Mouse (Mus musculus) intestine, postnatal 0 days (tissue): ENCODE data around the gene Itgal. TPM values are rescaled to one million over a fixed set of nuclear protein-coding genes. Genes with fewer than 3 reads are reported as not detected.
"Not testable (repeated sequence)": the region's sequence is repeated elsewhere in the genome, so short reads cannot be mapped to it uniquely, and the experiment has no call there.

ENCODE experiments used
- ATAC-seq: fragments of 200-750 bp; cut with Nextera tagmentation; 2 replicates; pipeline ENCODE4 v1.8.0; 2017; ENCODE audit warnings: mild to moderate bottlenecking, moderate TSS enrichment, moderate library complexity
- H3K27ac ChIP-seq: fragments of 300-500 bp; sonication (generic); 2 replicates; pipeline ENCODE4 v1.5.1; 2014; ENCODE audit warnings: mild to moderate bottlenecking, low read depth, low read length, moderate library complexity
- H3K27me3 ChIP-seq: fragments of 300-500 bp; sonication (generic); replicated peaks from 2 replicates; pipeline ENCODE4 v1.6.1; 2014; ENCODE audit warnings: low read length, mixed read lengths; ENCODE audit not compliant: control insufficient read depth, insufficient read depth
- H3K36me3 ChIP-seq: fragments of 300-500 bp; sonication (generic); 2 replicates; pipeline ENCODE4 v1.6.1; 2014; ENCODE audit warnings: mild to moderate bottlenecking, moderate library complexity; ENCODE audit not compliant: control insufficient read depth, insufficient read depth
- H3K4me1 ChIP-seq: fragments of 300-500 bp; sonication (generic); replicated peaks from 2 replicates; pipeline ENCODE4 v1.6.1; 2014; ENCODE audit warnings: antibody characterized with exemption, low read length, mixed read lengths; ENCODE audit not compliant: control insufficient read depth, insufficient read depth
- H3K4me2 ChIP-seq: fragments of 300-500 bp; sonication (generic); replicated peaks from 2 replicates; pipeline ENCODE4 v1.6.1; 2014; ENCODE audit warnings: low read depth, mild to moderate bottlenecking, moderate library complexity
- H3K4me3 ChIP-seq: fragments of 300-500 bp; sonication (generic); 2 replicates; pipeline ENCODE4 v1.5.1; 2014; ENCODE audit warnings: low read depth, low read length
- H3K9ac ChIP-seq: fragments of 300-500 bp; sonication (generic); 2 replicates; pipeline ENCODE4 v1.6.1; 2014; ENCODE audit warnings: mild to moderate bottlenecking, low read depth, low read length
- H3K9me3 ChIP-seq: fragments of 300-500 bp; sonication (generic); 2 replicates; pipeline ENCODE4 v1.6.1; 2016; ENCODE audit warnings: mixed run types; ENCODE audit not compliant: control insufficient read depth
- CTCF ChIP-seq: sonication (generic); IDR thresholded peaks from 2 replicates; pipeline ENCODE4 v1.5.1; 2016; ENCODE audit warnings: low read depth, mild to moderate bottlenecking, control low read depth, antibody characterized with exemption, moderate library complexity
- WGBS: fragments of 180-500 bp; shearing (Covaris S2); extraction: QIAGEN DNeasy Blood & Tissue Kit; methylation state at CpG from one replicate; pipeline ENCODE4 v1.1.7; 2014; 5-methylcytosine and 5-hydroxymethylcytosine counted together
- polyA plus RNA-seq: library from polyadenylated mRNA; unstranded; fragments of >200 nt; fragmentation: Nextera tagmentation; extraction: Ambion mirVana; gene quantifications from 2 replicates; pipeline ENCODE4 v1.2.1, GENCODE M21; 2015

Gene Itgal
- polyA plus RNA-seq: 0.69 and 0.87 TPM in 2 replicates

- no peak for TF ChIP-seq CTCF
- Histone ChIP-seq H3K27me3 (no peaks in the 10 kb centered on the region), H3K9ac (no peak within 1 kb of the TSS), H3K9me3 (no peaks in the 10 kb centered on the region), H3K36me3 (no peaks in the 10 kb centered on the region), H3K4me2 (no peak within 1 kb of the TSS), H3K4me1 (no peaks in the 10 kb centered on the region), H3K4me3 (no peak within 1 kb of the TSS), H3K27ac (no peak within 1 kb of the TSS)
- WGBS: 72% methylated on average over 11 of the region's 11 CpGs
- ATAC-seq: no peak
Observed at GRCm38 (mm10) chr7:127296098-127296497, at the start of gene Itgal. TSS of gene Itgal (plus strand) at chr7:127296260.

GRCm38 (mm10) chr7:127250511-127250910, 45.5 kb upstream of the Itgal start:
- not testable (repeated sequence) for H3K27me3 ChIP-seq, H3K9ac ChIP-seq, H3K4me3 ChIP-seq, H3K4me1 ChIP-seq, H3K27ac ChIP-seq, H3K9me3 ChIP-seq, ATAC-seq, H3K4me2 ChIP-seq
- peaks cover 21% of the 10 kb centered on the region for H3K36me3 ChIP-seq
- WGBS: 89% methylated on average over 8 of the region's 8 CpGs

- Histone ChIP-seq H3K9ac (no peak overlapping the region), H3K36me3 (peaks cover 22% of the 10 kb centered on the region), H3K27me3 (no peaks in the 10 kb centered on the region), H3K27ac (no peak overlapping the region), H3K4me3 (no peak overlapping the region), H3K4me1 (no peaks in the 10 kb centered on the region), H3K4me2 (no peak overlapping the region), H3K9me3 (no peaks in the 10 kb centered on the region)
- ATAC-seq: no peak
- TF ChIP-seq CTCF: peak; percentile 69
- WGBS: 83% methylated on average over 2 of the region's 2 CpGs
Observed at GRCm38 (mm10) chr7:127252414-127252813, 43.6 kb upstream of the Itgal start.

DNA sequence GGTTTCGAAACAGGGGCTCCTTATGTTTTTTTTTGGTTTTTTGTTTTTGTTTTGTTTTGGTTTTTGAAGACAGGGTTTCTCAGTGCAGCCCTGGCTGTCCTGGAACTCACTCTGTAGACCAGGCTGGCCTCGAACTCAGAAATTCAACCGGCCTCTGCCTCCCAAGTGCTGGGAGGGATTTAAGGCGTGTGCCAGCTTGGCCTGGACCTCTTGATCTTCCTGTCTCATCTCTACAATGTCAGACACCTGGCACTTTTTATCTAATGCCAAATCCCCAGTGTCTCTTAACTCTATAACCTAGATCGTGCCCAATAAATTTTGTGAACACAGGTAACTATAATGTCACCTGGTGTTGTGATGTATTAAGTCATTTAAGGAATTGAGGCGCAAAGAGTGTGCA, 42.7 kb upstream of the Itgal start:
- H3K4me3 ChIP-seq: peak overlapping the region; percentile 61

GRCm38 (mm10) chr7:127253821-127254769, 42.0 kb upstream of the Itgal start:
- Histone ChIP-seq H3K27me3 (no peaks in the 10 kb centered on the region), H3K4me1 (no peaks in the 10 kb centered on the region), H3K9ac (peak overlapping the region; percentile 59), H3K27ac (peak overlapping the region; percentile 51), H3K4me3 (peak overlapping the region; percentile 61), H3K36me3 (peaks cover 17% of the 10 kb centered on the region; the same call in 1 of the 2 replicates), H3K4me2 (peak overlapping the region; percentile 83), H3K9me3 (no peaks in the 10 kb centered on the region)
- peak; percentile 16 for TF ChIP-seq CTCF
- peak; percentile 94 for ATAC-seq
- under 1% methylated on average over 136 of the region's 136 CpGs for WGBS

More for the DNA sequence above, 42.7 kb upstream of the Itgal start:
- no peak for TF ChIP-seq CTCF
- peak overlapping the region; percentile 51; the same call in 1 of the 2 replicates for H3K27ac ChIP-seq
- WGBS: 77% methylated on average over 6 of the region's 6 CpGs
- no peak for ATAC-seq
- no peaks in the 10 kb centered on the region for H3K9me3 ChIP-seq
- H3K36me3 ChIP-seq: peaks cover 17% of the 10 kb centered on the region; the same call in 1 of the 2 replicates
- H3K4me1 ChIP-seq: no peaks in the 10 kb centered on the region
- peak overlapping the region; percentile 59 for H3K9ac ChIP-seq
- H3K4me2 ChIP-seq: peak overlapping the region; percentile 83
- no peaks in the 10 kb centered on the region for H3K27me3 ChIP-seq

DNA sequence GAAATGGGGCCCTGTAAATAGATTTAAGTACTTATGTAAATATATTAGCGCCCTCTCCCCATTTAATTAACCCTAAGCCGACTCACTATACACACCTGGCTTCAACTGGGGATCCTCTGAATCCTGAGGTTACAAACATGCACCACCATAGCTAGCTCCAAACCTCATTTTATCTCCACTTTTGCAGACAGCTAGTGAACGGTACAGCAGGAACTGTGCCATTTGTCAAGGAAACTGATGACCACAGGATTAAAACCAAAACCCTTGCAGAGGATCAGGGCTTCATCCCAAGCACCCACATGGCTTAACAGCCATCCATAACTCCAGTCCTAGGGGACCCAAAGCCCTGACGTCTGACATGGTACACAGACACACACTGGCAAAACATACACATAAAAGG, 41.1 kb upstream of the Itgal start:
- no peak for TF ChIP-seq CTCF
- Histone ChIP-seq H3K4me2 (peak overlapping the region; percentile 83), H3K9me3 (no peaks in the 10 kb centered on the region), H3K27ac (no peak overlapping the region), H3K36me3 (peaks cover 8% of the 10 kb centered on the region; the same call in 1 of the 2 replicates), H3K4me3 (peak overlapping the region; percentile 61; the same call in 1 of the 2 replicates), H3K27me3 (no peaks in the 10 kb centered on the region), H3K4me1 (no peaks in the 10 kb centered on the region), H3K9ac (no peak overlapping the region)
- 11% methylated on average over 4 of the region's 4 CpGs for WGBS
- ATAC-seq: no peak
